Mouse (Mus musculus): ENCODE results near the gene Usp30.

The Usp30 gene

DNA sequence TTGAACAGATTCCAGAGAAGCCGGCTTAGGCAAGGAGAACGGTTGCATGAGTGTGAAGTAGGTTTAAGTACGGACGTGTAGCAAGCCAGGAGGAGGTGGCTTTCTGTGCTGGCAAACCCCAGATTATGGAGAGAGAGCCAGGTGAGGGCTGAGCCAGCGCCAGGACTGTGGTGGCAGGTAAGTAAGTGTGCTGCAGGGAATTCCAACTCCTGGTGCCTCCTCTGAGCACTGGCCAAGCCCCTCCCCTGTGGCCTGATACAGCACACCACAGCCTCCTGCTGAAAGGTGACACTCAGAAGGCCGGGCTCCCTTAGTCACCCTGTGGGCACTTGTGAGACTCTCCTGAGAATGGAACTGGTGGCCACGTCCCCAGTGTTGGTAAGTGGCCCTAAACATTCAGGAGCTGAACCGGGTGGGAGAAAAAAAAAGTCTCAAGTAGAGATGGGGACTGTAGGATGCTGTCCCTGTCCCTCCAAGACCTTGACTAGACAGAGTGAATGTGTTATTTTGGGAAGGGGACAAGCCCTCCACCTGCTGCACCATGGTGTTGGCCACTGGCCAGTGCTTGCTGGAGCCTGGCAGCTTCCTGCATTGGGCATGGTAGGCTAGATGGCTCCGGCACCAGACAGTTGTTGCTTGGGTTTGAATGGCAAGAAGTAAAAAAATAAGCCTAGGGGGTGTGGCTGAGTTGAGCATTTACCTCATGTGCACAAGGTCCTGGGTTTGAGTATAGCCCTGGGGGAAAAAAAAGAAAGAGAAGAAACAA is 90.1 kb downstream of the Usp30 start:
- DNase-seq (ENCODE audit: low spot score in 2 of 2): no peak

GRCm38 (mm10) chr5:114157236-114157635 is 92.0 kb downstream of the Usp30 start:
- no peak for DNase-seq (ENCODE audit: low spot score in 2 of 2)

DNA sequence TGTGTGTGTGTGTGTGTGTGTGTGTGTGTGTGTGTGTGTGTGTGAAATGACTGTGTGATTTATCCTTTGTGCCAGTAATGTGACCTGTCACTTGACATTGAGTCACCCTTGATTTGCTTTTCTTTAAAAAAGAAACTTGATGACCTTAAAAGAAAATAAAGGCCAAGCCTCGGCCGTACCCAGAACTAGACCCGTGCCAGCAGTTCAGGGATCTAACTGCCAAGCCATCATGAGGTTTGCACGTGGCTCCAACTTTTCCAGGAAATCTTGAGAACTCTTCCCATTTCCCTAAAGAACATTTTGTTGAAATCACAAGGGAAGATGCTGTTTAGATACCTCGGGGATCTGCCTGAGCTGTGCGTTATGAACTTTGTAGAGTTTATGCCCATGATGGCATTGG is 96.2 kb downstream of the Usp30 start:
- no peak for DNase-seq (ENCODE audit: low spot score in 2 of 2)

- no peak for DNase-seq (ENCODE audit: low spot score in 2 of 2)
Measured at GRCm38 (mm10) chr5:114162106-114162815, 97.0 kb downstream of the Usp30 start.

DNA sequence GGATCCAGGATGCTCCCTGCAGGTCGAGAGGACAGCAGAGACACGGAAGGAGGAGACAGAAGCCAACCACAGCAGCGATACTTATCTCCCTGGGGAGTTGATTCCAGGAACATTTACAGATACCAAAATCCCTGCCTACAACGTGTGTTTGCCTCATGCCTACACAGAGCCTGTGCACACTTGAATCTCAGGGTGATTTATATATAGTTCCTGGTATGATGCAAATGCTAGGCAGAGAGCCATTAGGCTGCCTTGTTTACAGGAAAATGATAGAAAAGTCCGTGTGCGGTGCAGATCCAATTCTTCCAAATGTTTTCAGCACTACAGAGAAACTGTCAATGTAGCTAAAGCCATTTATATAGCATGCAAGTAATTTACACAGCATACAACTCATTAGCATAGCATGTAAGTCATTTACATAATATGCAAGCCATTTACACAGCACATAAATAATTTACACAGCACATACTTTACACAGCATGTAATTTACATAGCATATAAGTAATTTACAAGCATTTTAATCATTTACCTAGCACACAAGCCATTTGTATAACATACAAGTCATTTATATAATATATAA is 97.9 kb downstream of the Usp30 start:
- no peak for DNase-seq (ENCODE audit: low spot score in 2 of 2)

GRCm38 (mm10) chr5:114170345-114170744 is 105.1 kb downstream of the Usp30 start:
- DNase-seq (ENCODE audit: low spot score in 2 of 2): no peak

DNA sequence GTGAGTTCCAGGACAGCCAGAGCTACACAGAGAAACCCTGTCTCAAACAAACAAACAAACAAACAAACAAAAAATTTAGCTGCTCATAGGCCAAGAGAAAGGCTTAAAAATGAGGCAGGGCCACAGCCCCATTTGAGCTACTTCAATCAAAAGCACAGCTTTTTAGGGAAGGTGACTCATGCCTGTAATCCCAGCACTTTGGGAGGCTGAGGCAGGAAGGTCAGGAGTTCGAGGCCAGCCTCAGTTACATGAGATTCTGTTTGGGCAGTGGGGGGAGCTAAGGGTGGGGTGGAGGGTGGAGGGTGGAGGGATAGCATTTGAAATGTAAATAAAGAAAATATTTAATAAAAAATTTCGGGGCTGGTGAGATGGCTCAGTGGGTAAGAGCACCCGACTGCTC is 107.7 kb downstream of the Usp30 start:
- DNase-seq (ENCODE audit: low spot score in 2 of 2): no peak

GRCm38 (mm10) chr5:114173458-114173857 is 108.2 kb downstream of the Usp30 start:
- no peak for DNase-seq (ENCODE audit: low spot score in 2 of 2)

GRCm38 (mm10) chr5:114173877-114174581 is 108.8 kb downstream of the Usp30 start:
- DNase-seq (ENCODE audit: low spot score in 2 of 2): no peak
